Mouse (Mus musculus): ENCODE measurements at regions not wholly inside any gene's neighbourhood (a gene's known extent, or its start where the extent isn't known, plus 50 kb on each side); places are given as distances from the start of the nearest gene placed in this dataset.

- TF ChIP-seq CTCF (IDR thresholded peaks at IDR 0.05; ENCODE audit: low read depth) = no peak
- TF ChIP-seq EP300 (IDR thresholded peaks at IDR 0.05; ENCODE audit: low read depth) = no peak
Observed at GRCm38 (mm10) chr9:30122371-30122770, 159.4 kb upstream of the Ntm start.
